Mouse (Mus musculus): Measurements from ENCODE around the gene Larp1.

DNA sequence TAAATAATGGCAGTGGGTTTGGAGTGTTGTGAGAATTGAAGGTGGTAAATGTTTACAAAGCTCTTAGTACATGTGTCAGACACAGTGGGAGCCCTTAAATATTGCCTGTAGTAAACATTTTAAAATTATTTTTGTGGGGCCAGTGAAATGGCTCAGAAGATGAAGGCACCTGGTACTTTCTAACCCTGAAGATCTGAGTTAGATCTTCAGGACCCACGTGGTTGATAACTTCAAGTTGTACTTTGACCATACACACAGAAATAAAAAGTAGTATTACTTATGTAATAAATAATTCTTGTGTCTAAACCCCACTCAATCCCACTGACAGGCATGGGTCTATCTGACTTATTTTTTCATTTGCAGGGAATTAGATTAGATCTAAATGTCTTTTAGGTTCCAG lies 5.7 kb downstream of the Larp1 start:
- TF ChIP-seq SMC3 (IDR thresholded peaks at IDR 0.05; ENCODE audit: low read depth, low read length) = no peak
- no peak for TF ChIP-seq USF2 (IDR thresholded peaks at IDR 0.05; ENCODE audit: borderline replicate concordance in 1 of 2, insufficient read depth in 1 of 2, low read depth in 1 of 2, low read length in 2 of 2)
- TF ChIP-seq KAT2A (conservative IDR thresholded peaks at IDR 0.05; ENCODE audit: low read depth, low read length) = no peak
- TF ChIP-seq TBP (IDR thresholded peaks at IDR 0.05; ENCODE audit: low read depth, low read length) = no peak
- no peak for TF ChIP-seq POLR2A (IDR thresholded peaks at IDR 0.05; ENCODE audit: control insufficient read depth in 1 of 2, insufficient read depth in 1 of 2, low read depth in 1 of 2, low read length in 2 of 2, poor library complexity in 1 of 2)
